Mouse (Mus musculus) forebrain, postnatal 0 days (tissue): ENCODE measurements around the gene Tesk2. TPM values are rescaled to one million over a fixed set of nuclear protein-coding genes. Genes with fewer than 3 reads are reported as not detected.

ENCODE experiments used
- ATAC-seq: fragments of 200-750 bp; cut with Nextera tagmentation; 2 replicates; pipeline ENCODE4 v1.8.0; 2017; ENCODE audit warnings: mild to moderate bottlenecking, moderate library complexity
- DNase-seq: peaks from one replicate; pipeline ENCODE4 v3.0.0-alpha.2; 2015
- H3K27ac ChIP-seq: fragments of 300-500 bp; sonication (generic); 2 replicates; pipeline ENCODE4 v1.5.1; 2014; ENCODE audit warnings: low read depth, mild to moderate bottlenecking, antibody characterized with exemption, low read length, moderate library complexity, mixed read lengths
- H3K27me3 ChIP-seq: fragments of 300-500 bp; sonication (generic); 2 replicates; pipeline ENCODE4 v1.6.1; 2014; ENCODE audit warnings: mild to moderate bottlenecking, low read length, mixed read lengths; ENCODE audit not compliant: insufficient read depth
- H3K36me3 ChIP-seq: fragments of 300-500 bp; sonication (generic); 2 replicates; pipeline ENCODE4 v1.6.1; 2014; ENCODE audit warnings: mild to moderate bottlenecking, moderate library complexity; ENCODE audit not compliant: insufficient read depth
- H3K4me1 ChIP-seq: fragments of 300-500 bp; sonication (generic); 2 replicates; pipeline ENCODE4 v1.6.1; 2014; ENCODE audit warnings: antibody characterized with exemption; ENCODE audit not compliant: insufficient read depth
- H3K4me2 ChIP-seq: fragments of 300-500 bp; sonication (generic); 2 replicates; pipeline ENCODE4 v1.6.1; 2014; ENCODE audit warnings: low read depth, mild to moderate bottlenecking, moderate library complexity
- H3K4me3 ChIP-seq: fragments of 300-500 bp; sonication (generic); 2 replicates; pipeline ENCODE4 v1.5.1; 2014; ENCODE audit warnings: low read depth, low read length, mixed read lengths
- H3K9ac ChIP-seq: fragments of 300-500 bp; sonication (generic); 2 replicates; pipeline ENCODE4 v1.6.1; 2014; ENCODE audit warnings: mild to moderate bottlenecking
- H3K9me3 ChIP-seq: fragments of 300-500 bp; sonication (generic); 2 replicates; pipeline ENCODE4 v1.6.1; 2016; ENCODE audit warnings: low read length
- CTCF ChIP-seq: sonication (generic); IDR thresholded peaks from 2 replicates; pipeline ENCODE4 v1.5.1; 2016; ENCODE audit warnings: antibody characterized with exemption, control low read depth, low read depth
- whole genome bisulfite sequencing: fragments of 180-500 bp; shearing (Covaris S2); extraction: QIAGEN DNeasy Blood & Tissue Kit; methylation state at CpG from one replicate; pipeline ENCODE4 v1.1.7; 2014; 5-methylcytosine and 5-hydroxymethylcytosine counted together
- polyA plus RNA-seq: library from polyadenylated mRNA; unstranded; fragments of >200 nt; fragmentation: Nextera tagmentation; extraction: Ambion mirVana; gene quantifications from 2 replicates; pipeline ENCODE4 v1.2.1, GENCODE M21; 2015
- total RNA-seq: library from RNA; depleted of rRNA; stranded (reverse); fragments of >200 nt; gene quantifications from 2 replicates; pipeline ENCODE4 v1.2.3, GENCODE M21; 2014

Gene Tesk2
- total and polyA plus RNA-seq, 2 experiments from 2014 or later: 1.9 to 2.9 TPM

GRCm38 (mm10) chr4:116712536-116712935 lies 8.2 kb upstream of the Tesk2 start:
- Histone ChIP-seq H3K4me3 (no peak overlapping the region), H3K36me3 (no peaks in the 10 kb centered on the region), H3K4me2 (no peak overlapping the region), H3K9me3 (no peaks in the 10 kb centered on the region), H3K4me1 (no peaks in the 10 kb centered on the region), H3K27me3 (no peaks in the 10 kb centered on the region), H3K9ac (no peak overlapping the region), H3K27ac (no peak overlapping the region)
- TF ChIP-seq CTCF: no peak
- 88% methylated on average over 1 of the region's 1 CpGs for WGBS
- no peak for DNase-seq
- no peak for ATAC-seq

DNA sequence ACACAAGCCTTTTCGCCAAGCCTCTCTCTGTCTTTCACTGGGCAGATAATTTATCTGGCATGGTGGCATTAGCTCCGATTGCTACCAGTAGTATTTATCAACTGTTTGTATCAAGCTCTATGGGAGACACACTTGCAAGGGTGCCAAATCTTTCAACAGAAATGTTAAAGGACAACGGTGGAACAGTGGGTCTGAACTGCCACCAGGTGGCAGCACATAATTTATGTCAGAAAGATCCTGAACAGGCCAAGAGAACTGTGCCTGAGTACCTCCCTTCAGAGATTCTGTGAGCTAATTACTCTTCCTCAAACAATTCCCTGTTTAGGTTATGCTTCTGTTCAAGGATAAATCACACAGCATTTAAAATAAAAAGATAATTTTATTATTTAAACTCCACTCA lies 1.4 kb upstream of the Tesk2 start:
- no peaks in the 10 kb centered on the region; the same call in 1 of the 2 replicates for H3K27me3 ChIP-seq
- no peaks in the 10 kb centered on the region; the same call in 1 of the 2 replicates for H3K4me1 ChIP-seq
- H3K9me3 ChIP-seq: no peaks in the 10 kb centered on the region
- no peaks in the 10 kb centered on the region for H3K36me3 ChIP-seq
- no peak overlapping the region for H3K4me2 ChIP-seq
- ATAC-seq (peak; percentile 34), DNase-seq (peak; percentile 90)
- no peak overlapping the region for H3K9ac ChIP-seq
- TF ChIP-seq CTCF: peak; percentile 85
- 15% methylated on average over 3 of the region's 3 CpGs for WGBS
- no peak overlapping the region for H3K4me3 ChIP-seq
- H3K27ac ChIP-seq: no peak overlapping the region

- Histone ChIP-seq H3K9me3 (no peaks in the 10 kb centered on the region), H3K27me3 (no peaks in the 10 kb centered on the region; the same call in 1 of the 2 replicates), H3K27ac (0 out of 2 replicates have a peak overlapping the region, but pooled peaks have one; percentile 22), H3K9ac (peak overlapping the region; percentile 71), H3K4me1 (no peaks in the 10 kb centered on the region; the same call in 1 of the 2 replicates), H3K36me3 (no peaks in the 10 kb centered on the region), H3K4me2 (peak overlapping the region; percentile 97), H3K4me3 (peak overlapping the region; percentile 73)
- no peak for TF ChIP-seq CTCF
- 1% methylated on average over 29 of the region's 29 CpGs for WGBS
- ATAC-seq: no peak
- DNase-seq: no peak
Observed at GRCm38 (mm10) chr4:116721098-116721628, 415 bp downstream of the Tesk2 start.

- Histone ChIP-seq H3K9ac (no peak overlapping the region), H3K27me3 (no peaks in the 10 kb centered on the region; the same call in 1 of the 2 replicates), H3K27ac (no peak overlapping the region), H3K4me1 (no peaks in the 10 kb centered on the region; the same call in 1 of the 2 replicates), H3K36me3 (no peaks in the 10 kb centered on the region), H3K4me2 (0 out of 2 replicates have a peak overlapping the region, but pooled peaks have one; percentile 97), H3K4me3 (no peak overlapping the region), H3K9me3 (no peaks in the 10 kb centered on the region)
- ATAC-seq: no peak
- TF ChIP-seq CTCF: no peak
- DNase-seq: no peak
- WGBS: 46% methylated on average over 7 of the region's 7 CpGs
Observed at GRCm38 (mm10) chr4:116722230-116722629, 1.5 kb downstream of the Tesk2 start.

DNA sequence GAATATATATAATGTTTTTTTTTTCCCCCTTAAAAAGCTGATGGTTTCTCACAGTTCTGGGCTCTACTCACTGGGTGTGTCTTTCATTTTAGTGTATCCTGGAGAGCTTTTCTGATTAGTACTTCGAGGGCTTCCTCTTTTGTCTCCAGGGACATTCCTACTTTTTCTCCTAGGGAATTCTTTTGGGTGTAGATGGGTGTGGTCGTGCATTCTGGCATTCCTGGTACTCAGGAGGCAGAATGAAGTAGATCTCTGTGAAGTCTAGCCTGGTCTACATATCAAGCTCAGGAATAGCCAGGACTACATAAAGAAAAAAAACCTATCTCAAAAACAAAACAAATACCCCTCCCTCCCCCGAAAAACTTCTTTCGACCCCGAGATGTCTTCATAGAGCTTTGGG lies 4.7 kb downstream of the Tesk2 start:
- H3K4me2 ChIP-seq: no peak overlapping the region
- H3K9ac ChIP-seq: no peak overlapping the region
- no peak for ATAC-seq
- 83% methylated on average over 5 of the region's 5 CpGs for WGBS
- H3K9me3 ChIP-seq: no peaks in the 10 kb centered on the region
- H3K27ac ChIP-seq: no peak overlapping the region
- no peak overlapping the region for H3K4me3 ChIP-seq
- TF ChIP-seq CTCF: no peak
- H3K27me3 ChIP-seq: no peaks in the 10 kb centered on the region; the same call in 1 of the 2 replicates
- H3K36me3 ChIP-seq: no peaks in the 10 kb centered on the region
- no peak for DNase-seq
- no peaks in the 10 kb centered on the region; the same call in 1 of the 2 replicates for H3K4me1 ChIP-seq

DNA sequence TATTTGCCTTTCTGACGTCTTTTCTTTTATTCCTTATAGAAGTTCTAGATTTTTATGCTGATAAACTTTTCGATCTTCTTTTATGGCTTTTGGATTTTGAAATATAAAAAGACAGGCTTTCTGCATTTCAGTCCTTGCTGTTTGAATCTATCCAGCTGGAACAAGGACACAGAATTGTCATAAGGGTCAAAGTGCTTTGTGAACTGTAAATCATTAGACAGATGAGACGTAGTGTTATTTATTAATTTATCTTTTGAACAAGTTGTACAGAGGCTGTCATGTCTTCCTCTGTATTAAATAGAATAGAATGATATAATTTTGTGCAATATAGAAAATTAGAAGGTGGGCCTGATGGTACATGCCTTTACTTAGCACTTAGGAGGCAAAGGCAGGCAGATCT lies 6.7 kb downstream of the Tesk2 start:
- no peaks in the 10 kb centered on the region for H3K4me1 ChIP-seq
- no peaks in the 10 kb centered on the region for H3K36me3 ChIP-seq
- WGBS: 87% methylated on average over 3 of the region's 3 CpGs
- no peak for TF ChIP-seq CTCF
- H3K4me3 ChIP-seq: no peak overlapping the region
- ATAC-seq: no peak
- H3K4me2 ChIP-seq: no peak overlapping the region
- H3K27ac ChIP-seq: no peak overlapping the region
- no peak overlapping the region for H3K9ac ChIP-seq
- no peaks in the 10 kb centered on the region for H3K9me3 ChIP-seq
- H3K27me3 ChIP-seq: no peaks in the 10 kb centered on the region
- DNase-seq: no peak

DNA sequence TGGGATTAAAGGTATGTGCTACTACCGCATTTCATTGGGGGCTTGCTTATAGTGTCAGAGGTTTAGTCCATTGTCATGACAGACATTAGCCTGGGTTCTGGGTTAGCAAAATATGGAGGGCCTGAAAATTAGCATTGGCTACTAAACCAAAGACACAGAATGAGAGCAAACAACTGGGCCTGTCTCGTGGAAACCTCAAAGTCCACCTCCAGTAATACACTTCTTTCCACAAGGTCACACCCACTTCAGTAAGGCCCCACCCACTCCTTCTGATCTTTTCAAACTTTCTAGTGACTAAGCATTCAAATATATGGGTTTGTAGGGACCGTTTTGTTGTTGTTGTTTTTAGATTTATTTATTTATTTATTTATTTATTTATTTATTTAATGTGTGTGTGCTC lies 8.8 kb downstream of the Tesk2 start:
- Histone ChIP-seq H3K4me2 (no peak overlapping the region), H3K4me3 (no peak overlapping the region), H3K9ac (no peak overlapping the region), H3K4me1 (no peaks in the 10 kb centered on the region), H3K27me3 (no peaks in the 10 kb centered on the region), H3K36me3 (no peaks in the 10 kb centered on the region), H3K27ac (no peak overlapping the region), H3K9me3 (no peaks in the 10 kb centered on the region)
- DNase-seq (no peak), ATAC-seq (no peak)
- TF ChIP-seq CTCF: no peak
- 95% methylated on average over 3 of the region's 3 CpGs for WGBS
